Mouse (Mus musculus) ES-Bruce4 (cell line): ENCODE data around the gene Rpl3l. TPM values are rescaled to one million over a fixed set of nuclear protein-coding genes. Genes with fewer than 3 reads are reported as not detected.

Experiments
- H3K27ac ChIP-seq: 2 replicates; pipeline ENCODE4 v1.5.1; 2012; ENCODE audit warnings: low read length, inconsistent platforms; ENCODE audit not compliant: insufficient read depth
- H3K27me3 ChIP-seq: 2 replicates; pipeline ENCODE4 v1.6.1; 2012; ENCODE audit warnings: mild to moderate bottlenecking, low read length, inconsistent platforms; ENCODE audit not compliant: control insufficient read depth, poor library complexity, insufficient read depth, severe bottlenecking
- H3K36me3 ChIP-seq: 2 replicates; pipeline ENCODE4 v1.6.1; 2012; ENCODE audit warnings: inconsistent platforms, mild to moderate bottlenecking, low read length, moderate library complexity; ENCODE audit not compliant: control insufficient read depth, poor library complexity, insufficient read depth, severe bottlenecking
- H3K4me1 ChIP-seq: one replicate; pipeline ENCODE4 v1.8.1; 2011; ENCODE audit warnings: low read length; ENCODE audit not compliant: control insufficient read depth, insufficient read depth
- H3K4me3 ChIP-seq: 2 replicates; pipeline ENCODE4 v1.5.1; 2011; ENCODE audit warnings: low read depth, mild to moderate bottlenecking, low read length
- H3K9ac ChIP-seq: 2 replicates; pipeline ENCODE4 v1.6.1; 2012; ENCODE audit warnings: low read depth, mild to moderate bottlenecking, inconsistent platforms; ENCODE audit not compliant: poor library complexity, severe bottlenecking
- H3K9me3 ChIP-seq: replicated peaks from 2 replicates; pipeline ENCODE4 v1.6.1; 2012; ENCODE audit warnings: mild to moderate bottlenecking, low read length, inconsistent platforms; ENCODE audit not compliant: control insufficient read depth, poor library complexity, insufficient read depth, severe bottlenecking
- CTCF ChIP-seq: IDR thresholded peaks from one replicate; pipeline ENCODE4 v1.8.1; 2011; ENCODE audit warnings: low read depth, low read length
- EP300 ChIP-seq: IDR thresholded peaks from 2 replicates; pipeline ENCODE4 v1.6.1; 2011; ENCODE audit warnings: low read depth, low read length; ENCODE audit not compliant: insufficient read depth
- POLR2A ChIP-seq: IDR thresholded peaks from one replicate; pipeline ENCODE4 v1.8.1; 2011; ENCODE audit warnings: low read length; ENCODE audit not compliant: insufficient read depth
- polyA plus RNA-seq: library from polyadenylated mRNA; stranded (reverse); fragments of >200 nt; gene quantifications from 2 replicates; pipeline ENCODE4 v1.2.4, GENCODE M21; 2011; ENCODE audit warnings: low read depth; ENCODE audit not compliant: missing spikeins, insufficient read depth, insufficient read length

Rpl3l gene
- polyA plus RNA-seq, 1 experiment = not detected

DNA sequence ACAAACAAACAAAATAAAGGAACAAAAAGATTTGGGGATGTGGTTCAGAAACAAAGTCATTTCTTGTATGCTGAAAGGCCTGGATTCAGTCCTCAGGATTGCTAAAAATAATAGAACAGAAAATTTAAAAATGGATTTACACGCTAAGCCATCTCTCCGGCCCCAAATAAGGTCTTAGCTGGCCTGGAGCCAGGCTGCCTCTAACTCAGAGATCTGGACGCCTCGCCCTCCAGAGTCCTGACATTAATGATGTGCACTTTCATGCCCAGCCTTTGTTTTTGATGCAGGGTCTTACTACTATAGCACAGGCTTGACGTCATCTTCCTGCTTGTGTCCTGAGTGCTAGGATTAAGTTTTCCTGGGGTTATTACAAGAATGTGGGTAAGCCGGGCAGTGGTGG lies 1.4 kb downstream of the Rpl3l start:
- no peaks in the 10 kb centered on the region for H3K9me3 ChIP-seq
- no peak overlapping the region for H3K27ac ChIP-seq
- H3K36me3 ChIP-seq = no peaks in the 10 kb centered on the region
- no peaks in the 10 kb centered on the region for H3K27me3 ChIP-seq
- peaks cover 2% of the 10 kb centered on the region for H3K4me1 ChIP-seq
- H3K4me3 ChIP-seq = no peak overlapping the region
- no peak for TF ChIP-seq POLR2A
- no peak for TF ChIP-seq CTCF
- TF ChIP-seq EP300 = no peak
- no peak overlapping the region for H3K9ac ChIP-seq

DNA sequence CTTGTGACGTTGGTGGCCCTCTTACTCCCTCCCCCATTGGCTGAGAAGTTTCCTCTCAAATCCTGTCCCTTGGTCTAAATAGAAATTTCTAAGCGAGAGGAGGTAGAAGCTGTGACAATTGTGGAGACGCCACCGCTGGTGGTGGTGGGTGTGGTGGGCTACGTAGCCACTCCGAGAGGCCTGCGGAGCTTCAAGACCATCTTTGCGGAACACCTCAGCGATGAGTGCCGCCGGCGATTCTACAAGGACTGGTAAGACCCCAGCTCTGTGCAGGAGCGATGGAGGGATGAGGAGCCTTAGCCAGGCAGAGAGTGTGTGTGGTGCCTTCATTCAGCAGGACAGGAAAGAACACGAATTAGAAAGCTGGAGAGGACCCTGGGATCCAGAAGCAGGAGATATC lies 3.2 kb downstream of the Rpl3l start:
- TF ChIP-seq CTCF (no peak), EP300 (no peak), POLR2A (no peak)
- Histone ChIP-seq H3K27me3 (no peaks in the 10 kb centered on the region), H3K27ac (no peak overlapping the region), H3K9ac (no peak overlapping the region), H3K9me3 (no peaks in the 10 kb centered on the region), H3K4me3 (no peak overlapping the region), H3K36me3 (no peaks in the 10 kb centered on the region), H3K4me1 (peaks cover 2% of the 10 kb centered on the region)

DNA sequence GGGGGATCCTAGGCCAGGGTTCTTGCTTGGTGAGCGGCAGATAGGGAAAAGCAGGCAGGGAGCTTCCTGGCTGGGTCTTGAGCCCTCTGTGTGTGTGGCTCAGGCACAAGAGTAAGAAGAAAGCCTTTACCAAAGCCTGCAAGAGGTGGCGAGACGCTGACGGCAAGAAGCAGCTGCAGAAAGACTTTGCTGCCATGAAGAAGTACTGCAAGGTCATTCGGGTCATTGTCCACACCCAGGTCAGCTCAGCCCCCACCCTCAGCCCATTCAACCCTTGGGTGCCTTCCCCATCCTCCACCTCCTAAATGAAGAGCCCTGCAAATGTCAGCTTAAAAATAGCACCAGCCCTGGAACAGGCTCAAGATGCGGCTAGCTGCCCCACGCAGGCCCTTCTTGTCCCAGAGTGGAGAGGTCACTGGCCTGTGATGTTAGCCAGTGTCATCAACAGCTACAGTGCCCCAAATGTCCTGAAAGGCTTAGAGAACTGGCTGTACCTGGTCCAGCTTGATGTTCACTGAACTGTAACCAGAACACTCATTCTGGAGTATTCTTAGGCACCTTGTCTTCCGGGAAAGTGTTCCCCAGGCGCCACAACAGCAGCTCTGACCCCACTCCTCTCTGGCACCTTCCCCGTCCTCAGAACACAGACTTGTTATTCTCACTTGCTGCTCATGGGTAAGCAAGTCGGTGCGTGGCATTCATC lies 4.8 kb downstream of the Rpl3l start:
- H3K4me3 ChIP-seq = no peak overlapping the region
- H3K27me3 ChIP-seq = no peaks in the 10 kb centered on the region
- peaks cover 2% of the 10 kb centered on the region for H3K4me1 ChIP-seq
- H3K27ac ChIP-seq = no peak overlapping the region
- H3K9me3 ChIP-seq = no peaks in the 10 kb centered on the region
- TF ChIP-seq POLR2A = no peak
- no peak for TF ChIP-seq EP300
- TF ChIP-seq CTCF = no peak
- H3K9ac ChIP-seq = no peak overlapping the region
- H3K36me3 ChIP-seq = no peaks in the 10 kb centered on the region

DNA sequence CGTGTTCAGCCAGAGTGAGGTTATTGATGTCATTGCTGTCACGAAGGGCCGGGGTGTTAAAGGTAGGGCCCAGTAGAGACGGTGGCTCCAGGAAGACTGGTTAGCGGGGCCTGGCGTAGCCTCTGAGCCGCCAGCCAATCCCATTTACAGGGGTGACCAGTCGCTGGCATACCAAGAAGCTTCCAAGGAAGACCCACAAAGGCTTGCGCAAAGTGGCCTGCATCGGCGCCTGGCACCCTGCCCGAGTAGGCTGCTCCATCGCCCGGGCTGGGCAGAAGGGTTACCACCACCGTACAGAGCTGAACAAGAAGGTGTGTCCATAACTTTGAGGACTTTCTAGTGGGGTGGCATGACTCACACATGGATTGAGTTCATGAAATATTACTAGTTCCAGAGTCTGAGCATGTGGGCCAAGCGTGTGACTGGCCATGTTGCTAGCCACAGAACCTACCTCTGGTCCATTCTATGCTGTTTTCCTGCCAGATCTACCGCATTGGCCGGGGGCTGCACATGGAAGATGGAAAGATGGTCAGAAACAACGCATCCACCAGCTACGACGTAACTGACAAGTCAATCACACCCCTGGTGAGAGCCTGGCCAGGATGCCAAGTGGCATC lies 5.9 kb downstream of the Rpl3l start:
- Histone ChIP-seq H3K36me3 (no peaks in the 10 kb centered on the region), H3K9me3 (no peaks in the 10 kb centered on the region), H3K4me1 (peaks cover 2% of the 10 kb centered on the region), H3K27ac (no peak overlapping the region), H3K4me3 (no peak overlapping the region), H3K27me3 (no peaks in the 10 kb centered on the region), H3K9ac (no peak overlapping the region)
- TF ChIP-seq CTCF = no peak
- TF ChIP-seq EP300 = no peak
- TF ChIP-seq POLR2A = no peak

DNA sequence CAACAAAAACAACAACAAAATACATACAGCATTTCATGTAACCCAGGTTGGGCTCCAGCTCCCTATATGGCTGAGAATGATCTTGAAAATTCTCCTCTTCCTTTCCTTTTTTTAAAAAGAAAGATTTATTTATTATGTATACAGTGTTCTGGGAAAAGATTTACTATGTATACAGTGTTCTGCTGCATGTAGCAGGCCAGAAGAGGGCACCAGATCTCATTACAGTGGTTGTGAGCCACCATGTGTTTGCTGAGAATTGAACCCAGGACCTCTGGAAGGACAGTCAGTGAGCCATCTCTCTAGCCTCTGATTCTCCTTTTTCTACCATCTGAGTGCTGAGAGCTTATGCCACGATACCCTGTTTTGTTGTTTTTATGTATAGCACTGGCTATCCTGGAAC lies 6.9 kb downstream of the Rpl3l start:
- Histone ChIP-seq H3K27ac (no peak overlapping the region), H3K9me3 (no peaks in the 10 kb centered on the region), H3K27me3 (no peaks in the 10 kb centered on the region), H3K4me1 (peaks cover 2% of the 10 kb centered on the region), H3K36me3 (no peaks in the 10 kb centered on the region), H3K9ac (no peak overlapping the region), H3K4me3 (no peak overlapping the region)
- TF ChIP-seq POLR2A = no peak
- no peak for TF ChIP-seq CTCF
- TF ChIP-seq EP300 = no peak

DNA sequence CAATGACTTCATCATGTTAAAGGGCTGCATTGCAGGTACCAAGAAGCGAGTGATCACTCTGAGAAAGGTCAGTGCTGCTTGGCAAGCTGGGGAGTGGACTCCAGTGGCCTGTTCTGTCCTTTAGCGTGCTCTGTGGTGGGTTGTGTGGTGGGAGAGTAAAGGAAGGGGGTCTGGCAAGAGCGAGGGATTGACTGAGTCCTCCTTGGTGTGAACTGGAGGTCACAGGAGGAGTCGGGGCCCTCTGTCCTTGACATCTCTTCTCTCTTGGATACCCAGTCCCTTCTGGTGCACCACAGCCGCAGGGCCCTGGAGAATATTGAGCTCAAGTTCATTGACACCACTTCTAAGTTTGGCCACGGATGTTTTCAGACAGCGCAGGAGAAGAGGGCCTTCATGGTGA lies 7.8 kb downstream of the Rpl3l start:
- Histone ChIP-seq H3K4me1 (peaks cover 2% of the 10 kb centered on the region), H3K27ac (0 out of 2 replicates have a peak overlapping the region, but pooled peaks have one; percentile 23), H3K27me3 (no peaks in the 10 kb centered on the region), H3K36me3 (no peaks in the 10 kb centered on the region), H3K9ac (peak overlapping the region; percentile 33; the same call in 1 of the 2 replicates), H3K9me3 (no peaks in the 10 kb centered on the region), H3K4me3 (no peak overlapping the region)
- TF ChIP-seq CTCF (no peak), EP300 (no peak), POLR2A (no peak)
